Mouse (Mus musculus): ENCODE results near the gene Klhl29. TPM values are rescaled to one million over a fixed set of nuclear protein-coding genes. Genes with fewer than 3 reads are reported as not detected.

Klhl29 gene
- polyA plus RNA-seq, 1 experiment, result 2.4 TPM

DNA sequence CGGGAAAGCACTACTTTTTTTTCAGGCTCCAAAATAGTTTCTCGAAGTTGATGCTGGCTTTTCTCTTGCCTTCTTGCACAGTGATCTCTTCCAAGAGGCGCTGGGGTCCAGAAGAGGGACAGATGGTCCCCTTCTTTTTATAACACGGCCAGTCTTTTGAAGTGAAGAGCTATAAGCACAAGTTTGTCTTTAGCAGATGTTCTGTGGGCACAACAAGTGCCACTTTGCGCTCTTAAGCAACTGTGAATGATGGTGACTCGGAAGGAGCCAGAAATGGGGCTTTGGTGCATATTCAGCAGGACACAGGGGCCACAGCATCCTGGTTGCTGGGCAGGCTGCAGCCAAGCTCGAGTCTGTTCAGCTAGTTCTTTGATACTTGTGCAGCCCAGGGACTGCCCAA, 249.6 kb downstream of the Klhl29 start:
- Histone ChIP-seq H3K4me1 (ENCODE audit: control insufficient read depth, insufficient read depth, low read length) (no peaks in the 10 kb centered on the region), H3K36me3 (ENCODE audit: control insufficient read depth, insufficient read depth, low read length) (no peaks in the 10 kb centered on the region), H3K27me3 (replicated peaks; ENCODE audit: control insufficient read depth, insufficient read depth, low read length) (no peaks in the 10 kb centered on the region), H3K4me3 (ENCODE audit: insufficient read depth, low read depth, low read length) (no peak overlapping the region), H3K27ac (ENCODE audit: insufficient read depth, low read depth, low read length) (no peak overlapping the region)
- WGBS, result 65% methylated on average over 7 of the region's 7 CpGs
- no peak for DNase-seq
- no peak for TF ChIP-seq CTCF (conservative IDR thresholded peaks at IDR 0.05; ENCODE audit: insufficient read depth, insufficient read length, low read depth, low read length)
- no peak for TF ChIP-seq POLR2A (IDR thresholded peaks at IDR 0.05; ENCODE audit: low read depth, low read length)

DNA sequence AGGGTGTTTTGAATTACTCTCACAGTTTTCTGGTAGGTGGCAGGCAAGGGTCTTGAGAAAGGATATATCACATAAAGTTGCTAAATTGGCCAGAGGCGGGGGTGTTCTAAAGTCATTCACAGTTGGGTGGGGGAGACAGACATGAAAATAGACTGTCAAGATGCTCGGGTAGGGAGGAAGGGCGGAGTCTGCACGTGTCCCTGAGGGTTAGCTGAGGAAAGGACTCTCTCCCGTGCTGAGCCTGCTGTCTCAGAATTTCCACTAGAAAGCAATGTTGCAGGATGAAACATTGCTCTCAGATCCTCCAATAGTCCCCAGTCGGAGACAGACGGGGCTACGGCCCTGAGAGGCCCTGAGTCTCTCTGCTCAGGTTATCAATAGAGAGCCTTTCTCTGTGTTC, 252.5 kb downstream of the Klhl29 start:
- TF ChIP-seq CTCF (conservative IDR thresholded peaks at IDR 0.05; ENCODE audit: insufficient read depth, insufficient read length, low read depth, low read length) (no peak), POLR2A (IDR thresholded peaks at IDR 0.05; ENCODE audit: low read depth, low read length) (no peak)
- no peaks in the 10 kb centered on the region for H3K4me1 ChIP-seq (ENCODE audit: control insufficient read depth, insufficient read depth, low read length)
- no peak for DNase-seq
- H3K4me3 ChIP-seq (ENCODE audit: insufficient read depth, low read depth, low read length), result no peak overlapping the region
- WGBS, result 51% methylated on average over 8 of the region's 8 CpGs
- H3K27me3 ChIP-seq (replicated peaks; ENCODE audit: control insufficient read depth, insufficient read depth, low read length), result no peaks in the 10 kb centered on the region
- no peaks in the 10 kb centered on the region for H3K36me3 ChIP-seq (ENCODE audit: control insufficient read depth, insufficient read depth, low read length)
- H3K27ac ChIP-seq (ENCODE audit: insufficient read depth, low read depth, low read length), result no peak overlapping the region

DNA sequence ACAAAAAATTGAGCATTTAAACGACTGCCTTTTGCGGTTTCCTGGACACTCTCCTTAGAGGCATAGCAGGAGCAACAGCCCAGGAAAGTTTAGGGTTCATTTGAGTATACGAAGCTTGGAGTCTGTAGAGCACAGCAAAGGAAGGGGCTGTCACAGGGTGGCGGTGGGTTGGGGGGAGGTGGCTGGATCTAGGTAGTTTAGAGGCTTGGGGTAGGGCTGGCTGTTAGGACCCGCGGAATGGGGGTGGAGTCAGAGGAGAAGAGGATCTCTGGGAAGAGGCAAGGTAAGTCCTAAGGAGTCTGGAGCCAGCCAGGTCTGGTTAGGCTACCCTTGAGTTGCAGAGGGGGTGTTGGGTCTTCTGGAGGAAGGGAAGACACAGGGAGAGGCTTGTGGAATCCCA, 255.2 kb downstream of the Klhl29 start:
- 44% methylated on average over 6 of the region's 6 CpGs for WGBS
- H3K4me3 ChIP-seq (ENCODE audit: insufficient read depth, low read depth, low read length), result no peak overlapping the region
- no peak for TF ChIP-seq CTCF (conservative IDR thresholded peaks at IDR 0.05; ENCODE audit: insufficient read depth, insufficient read length, low read depth, low read length)
- no peak for TF ChIP-seq POLR2A (IDR thresholded peaks at IDR 0.05; ENCODE audit: low read depth, low read length)
- H3K27me3 ChIP-seq (replicated peaks; ENCODE audit: control insufficient read depth, insufficient read depth, low read length), result no peaks in the 10 kb centered on the region
- no peak for DNase-seq
- H3K4me1 ChIP-seq (ENCODE audit: control insufficient read depth, insufficient read depth, low read length), result no peaks in the 10 kb centered on the region
- no peaks in the 10 kb centered on the region for H3K36me3 ChIP-seq (ENCODE audit: control insufficient read depth, insufficient read depth, low read length)
- no peak overlapping the region for H3K27ac ChIP-seq (ENCODE audit: insufficient read depth, low read depth, low read length)

DNA sequence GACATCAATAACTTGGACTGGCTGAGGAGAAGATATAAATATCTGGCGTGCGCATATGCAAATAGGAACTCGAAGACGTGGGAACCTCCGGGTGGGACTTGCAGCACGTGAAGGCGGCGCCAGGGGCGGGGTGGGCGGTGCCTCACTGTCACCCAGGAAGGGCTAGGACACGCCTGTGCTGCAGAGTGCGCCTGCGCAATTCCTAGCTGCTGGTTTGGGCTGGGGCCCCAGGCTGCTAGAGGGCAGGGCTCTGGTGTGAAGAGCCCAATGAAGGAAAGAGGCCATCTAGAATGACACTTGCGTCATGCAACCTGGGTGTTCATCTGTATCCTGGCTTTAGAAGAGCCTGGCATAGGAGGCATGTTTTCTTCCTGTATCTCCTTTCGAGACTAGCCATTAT, 255.8 kb downstream of the Klhl29 start:
- H3K27me3 ChIP-seq (replicated peaks; ENCODE audit: control insufficient read depth, insufficient read depth, low read length), result no peaks in the 10 kb centered on the region
- H3K36me3 ChIP-seq (ENCODE audit: control insufficient read depth, insufficient read depth, low read length), result no peaks in the 10 kb centered on the region
- DNase-seq, result peak; percentile 90
- TF ChIP-seq CTCF (conservative IDR thresholded peaks at IDR 0.05; ENCODE audit: insufficient read depth, insufficient read length, low read depth, low read length) (no peak), POLR2A (IDR thresholded peaks at IDR 0.05; ENCODE audit: low read depth, low read length) (no peak)
- no peaks in the 10 kb centered on the region for H3K4me1 ChIP-seq (ENCODE audit: control insufficient read depth, insufficient read depth, low read length)
- 9% methylated on average over 15 of the region's 15 CpGs for WGBS
- H3K4me3 ChIP-seq (ENCODE audit: insufficient read depth, low read depth, low read length), result peak overlapping the region; percentile 18
- H3K27ac ChIP-seq (ENCODE audit: insufficient read depth, low read depth, low read length), result no peak overlapping the region

DNA sequence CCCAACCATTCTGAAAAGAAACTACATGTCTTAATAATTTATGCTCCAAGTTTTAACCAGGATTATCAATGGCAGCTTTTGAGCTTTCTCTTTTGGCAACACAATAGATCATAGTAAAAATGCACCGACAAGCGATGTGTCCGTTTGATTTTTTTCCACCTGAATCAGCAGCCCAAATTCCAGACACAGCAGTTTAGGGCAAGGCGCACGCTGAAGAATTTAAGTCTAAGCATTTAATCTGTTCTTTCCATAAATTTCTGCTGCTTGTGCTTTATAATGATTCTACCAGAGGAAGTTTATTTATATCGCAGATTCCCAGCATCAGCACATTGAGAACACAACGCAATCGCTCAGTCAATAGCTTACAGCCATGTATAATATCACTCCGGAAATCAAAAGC, 256.2 kb downstream of the Klhl29 start:
- no peak overlapping the region for H3K27ac ChIP-seq (ENCODE audit: insufficient read depth, low read depth, low read length)
- no peak for DNase-seq
- TF ChIP-seq POLR2A (IDR thresholded peaks at IDR 0.05; ENCODE audit: low read depth, low read length), result no peak
- no peak for TF ChIP-seq CTCF (conservative IDR thresholded peaks at IDR 0.05; ENCODE audit: insufficient read depth, insufficient read length, low read depth, low read length)
- no peaks in the 10 kb centered on the region for H3K4me1 ChIP-seq (ENCODE audit: control insufficient read depth, insufficient read depth, low read length)
- H3K36me3 ChIP-seq (ENCODE audit: control insufficient read depth, insufficient read depth, low read length), result no peaks in the 10 kb centered on the region
- 34% methylated on average over 9 of the region's 9 CpGs for WGBS
- H3K4me3 ChIP-seq (ENCODE audit: insufficient read depth, low read depth, low read length), result no peak overlapping the region; the same call in 1 of the 2 replicates
- H3K27me3 ChIP-seq (replicated peaks; ENCODE audit: control insufficient read depth, insufficient read depth, low read length), result no peaks in the 10 kb centered on the region

DNA sequence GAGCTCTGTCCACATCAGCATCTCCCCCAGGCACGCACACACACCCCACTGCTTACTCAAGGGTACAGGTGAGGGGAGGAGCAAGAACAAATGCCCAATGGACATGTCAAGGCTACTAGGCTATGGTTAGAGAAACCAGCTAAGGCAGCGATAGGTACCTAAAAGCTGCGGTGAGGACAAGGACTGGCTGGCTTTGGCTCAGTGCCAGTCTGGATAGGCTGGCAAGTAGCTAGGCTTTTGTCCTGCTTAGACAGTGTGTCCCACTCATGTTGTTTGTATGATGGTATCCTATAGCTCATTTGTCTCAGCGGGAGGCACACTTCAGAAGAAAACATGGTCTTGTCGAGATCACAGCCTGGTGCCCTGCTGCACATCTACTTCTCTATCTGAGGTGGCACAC, 258.9 kb downstream of the Klhl29 start:
- TF ChIP-seq CTCF (conservative IDR thresholded peaks at IDR 0.05; ENCODE audit: insufficient read depth, insufficient read length, low read depth, low read length) (no peak), POLR2A (IDR thresholded peaks at IDR 0.05; ENCODE audit: low read depth, low read length) (no peak)
- 86% methylated on average over 5 of the region's 5 CpGs for WGBS
- Histone ChIP-seq H3K27ac (ENCODE audit: insufficient read depth, low read depth, low read length) (no peak overlapping the region), H3K36me3 (ENCODE audit: control insufficient read depth, insufficient read depth, low read length) (no peaks in the 10 kb centered on the region), H3K4me1 (ENCODE audit: control insufficient read depth, insufficient read depth, low read length) (no peaks in the 10 kb centered on the region), H3K27me3 (replicated peaks; ENCODE audit: control insufficient read depth, insufficient read depth, low read length) (no peaks in the 10 kb centered on the region), H3K4me3 (ENCODE audit: insufficient read depth, low read depth, low read length) (no peak overlapping the region)
- DNase-seq, result no peak

DNA sequence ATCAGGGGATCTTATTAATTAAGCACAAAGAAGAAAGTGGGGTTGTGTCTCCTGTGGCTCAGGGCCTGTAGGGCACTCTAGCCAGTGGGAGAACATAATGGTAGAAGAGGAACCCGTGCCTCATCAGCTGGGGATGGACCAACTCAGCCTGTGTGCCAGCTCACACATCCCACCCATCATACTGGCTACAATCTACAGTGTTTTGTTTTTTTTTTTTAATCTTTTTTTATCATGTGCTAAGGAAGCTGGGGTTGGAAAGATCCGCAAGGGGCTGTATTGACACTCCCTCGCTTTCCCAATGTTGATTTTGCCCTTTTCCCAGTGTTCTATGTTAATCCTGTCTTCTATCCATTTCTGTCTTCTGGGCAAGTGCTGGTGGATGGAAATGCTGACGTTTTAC, 260.9 kb downstream of the Klhl29 start:
- Histone ChIP-seq H3K27ac (ENCODE audit: insufficient read depth, low read depth, low read length) (no peak overlapping the region), H3K4me3 (ENCODE audit: insufficient read depth, low read depth, low read length) (no peak overlapping the region), H3K27me3 (replicated peaks; ENCODE audit: control insufficient read depth, insufficient read depth, low read length) (no peaks in the 10 kb centered on the region), H3K4me1 (ENCODE audit: control insufficient read depth, insufficient read depth, low read length) (no peaks in the 10 kb centered on the region), H3K36me3 (ENCODE audit: control insufficient read depth, insufficient read depth, low read length) (no peaks in the 10 kb centered on the region)
- TF ChIP-seq CTCF (conservative IDR thresholded peaks at IDR 0.05; ENCODE audit: insufficient read depth, insufficient read length, low read depth, low read length), result no peak
- no peak for TF ChIP-seq POLR2A (IDR thresholded peaks at IDR 0.05; ENCODE audit: low read depth, low read length)
- no peak for DNase-seq
- WGBS, result 75% methylated on average over 4 of the region's 4 CpGs

DNA sequence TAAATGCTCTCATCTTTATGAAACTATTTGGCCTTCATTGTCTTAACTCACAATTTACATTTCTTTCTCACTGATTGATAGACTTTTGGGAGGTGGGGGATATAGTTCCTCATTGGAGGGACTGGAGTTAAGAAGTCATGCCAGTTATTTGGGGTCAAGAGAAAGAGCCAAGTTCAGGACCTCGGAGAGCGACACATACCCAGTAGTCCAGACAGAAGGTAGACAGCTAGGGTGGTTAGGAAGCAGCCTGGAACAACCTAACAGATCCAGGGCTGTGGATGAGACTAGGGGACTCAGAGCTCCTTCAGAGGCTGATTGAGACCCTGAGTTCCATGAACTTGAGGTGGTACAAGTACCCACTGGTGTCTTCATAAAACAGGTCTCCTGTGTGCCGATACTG, 264.1 kb downstream of the Klhl29 start:
- no peak for TF ChIP-seq POLR2A (IDR thresholded peaks at IDR 0.05; ENCODE audit: low read depth, low read length)
- no peak for TF ChIP-seq CTCF (conservative IDR thresholded peaks at IDR 0.05; ENCODE audit: insufficient read depth, insufficient read length, low read depth, low read length)
- H3K4me3 ChIP-seq (ENCODE audit: insufficient read depth, low read depth, low read length), result no peak overlapping the region
- peak; percentile 25 for DNase-seq
- no peak overlapping the region for H3K27ac ChIP-seq (ENCODE audit: insufficient read depth, low read depth, low read length)
- no peaks in the 10 kb centered on the region for H3K27me3 ChIP-seq (replicated peaks; ENCODE audit: control insufficient read depth, insufficient read depth, low read length)
- 68% methylated on average over 3 of the region's 3 CpGs for WGBS
- H3K36me3 ChIP-seq (ENCODE audit: control insufficient read depth, insufficient read depth, low read length), result no peaks in the 10 kb centered on the region
- no peaks in the 10 kb centered on the region for H3K4me1 ChIP-seq (ENCODE audit: control insufficient read depth, insufficient read depth, low read length)
